Mouse (Mus musculus): ENCODE data around the gene Tpk1. TPM values are rescaled to one million over a fixed set of nuclear protein-coding genes. Genes with fewer than 3 reads are reported as not detected.

Gene Tpk1
- polyA plus RNA-seq, 1 experiment from 2014 or later = 9.6 TPM

DNA sequence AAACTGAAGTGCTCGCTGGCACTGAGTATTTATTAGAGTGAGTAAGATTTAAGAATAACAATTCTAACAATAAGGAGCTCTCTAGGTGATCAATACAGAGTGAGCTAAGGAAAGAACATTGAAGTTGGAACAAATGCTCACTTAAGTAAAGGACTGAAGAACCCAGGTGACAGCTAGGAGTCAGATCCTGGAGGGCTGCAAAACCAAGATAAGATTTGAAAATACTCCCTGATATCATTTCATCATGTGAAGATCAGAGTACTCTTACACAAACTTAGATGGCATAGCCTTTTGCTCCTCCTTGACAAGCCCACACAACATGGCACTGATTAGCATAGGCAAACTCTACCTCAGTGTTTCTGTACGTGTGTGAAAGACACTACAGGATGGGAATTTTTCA lies 4.3 kb downstream of the Tpk1 start:
- 81% methylated on average over 2 of the region's 2 CpGs for WGBS
- Histone ChIP-seq H3K36me3 (ENCODE audit: insufficient read depth, low read length) (no peaks in the 10 kb centered on the region), H3K4me1 (ENCODE audit: insufficient read depth, low read depth, low read length) (no peaks in the 10 kb centered on the region; the same call in 1 of the 2 replicates), H3K4me2 (replicated peaks; ENCODE audit: low read depth, low read length) (no peak overlapping the region), H3K27me3 (replicated peaks; ENCODE audit: insufficient read depth, low read length) (no peaks in the 10 kb centered on the region), H3K27ac (ENCODE audit: low read length) (no peak overlapping the region), H3K9me3 (ENCODE audit: low read length) (no peaks in the 10 kb centered on the region), H3K9ac (replicated peaks; ENCODE audit: low read depth) (no peak overlapping the region), H3K4me3 (ENCODE audit: low read depth, low read length) (no peak overlapping the region)
- TF ChIP-seq CTCF (IDR thresholded peaks at IDR 0.05) (no peak), EP300 (IDR thresholded peaks at IDR 0.05) (no peak)
- DNase-seq (ENCODE audit: low spot score) (no peak), ATAC-seq (no peak)

GRCm38 (mm10) chr6:43658290-43658689 lies 7.8 kb downstream of the Tpk1 start:
- WGBS = 21% methylated on average over 4 of the region's 4 CpGs
- H3K4me2 ChIP-seq (replicated peaks; ENCODE audit: low read depth, low read length) = no peak overlapping the region
- TF ChIP-seq EP300 (IDR thresholded peaks at IDR 0.05) (no peak), CTCF (IDR thresholded peaks at IDR 0.05) (no peak)
- H3K27me3 ChIP-seq (replicated peaks; ENCODE audit: insufficient read depth, low read length) = no peaks in the 10 kb centered on the region
- H3K9ac ChIP-seq (replicated peaks; ENCODE audit: low read depth) = no peak overlapping the region
- no peak overlapping the region for H3K4me3 ChIP-seq (ENCODE audit: low read depth, low read length)
- H3K27ac ChIP-seq (ENCODE audit: low read length) = no peak overlapping the region
- DNase-seq (ENCODE audit: low spot score) (no peak), ATAC-seq (no peak; the same call in 1 of the 2 replicates)
- no peaks in the 10 kb centered on the region for H3K4me1 ChIP-seq (ENCODE audit: insufficient read depth, low read depth, low read length)
- H3K9me3 ChIP-seq (ENCODE audit: low read length) = no peaks in the 10 kb centered on the region
- no peaks in the 10 kb centered on the region for H3K36me3 ChIP-seq (ENCODE audit: insufficient read depth, low read length)

- no peak overlapping the region for H3K27ac ChIP-seq (ENCODE audit: low read length)
- no peaks in the 10 kb centered on the region for H3K4me1 ChIP-seq (ENCODE audit: insufficient read depth, low read depth, low read length)
- no peak for TF ChIP-seq EP300 (IDR thresholded peaks at IDR 0.05)
- TF ChIP-seq CTCF (IDR thresholded peaks at IDR 0.05) = no peak
- no peaks in the 10 kb centered on the region for H3K9me3 ChIP-seq (ENCODE audit: low read length)
- WGBS = 81% methylated on average over 3 of the region's 3 CpGs
- H3K4me2 ChIP-seq (replicated peaks; ENCODE audit: low read depth, low read length) = no peak overlapping the region
- DNase-seq (ENCODE audit: low spot score) (no peak), ATAC-seq (no peak)
- H3K27me3 ChIP-seq (replicated peaks; ENCODE audit: insufficient read depth, low read length) = no peaks in the 10 kb centered on the region
- H3K36me3 ChIP-seq (ENCODE audit: insufficient read depth, low read length) = no peaks in the 10 kb centered on the region
- no peak overlapping the region for H3K9ac ChIP-seq (replicated peaks; ENCODE audit: low read depth)
- no peak overlapping the region for H3K4me3 ChIP-seq (ENCODE audit: low read depth, low read length)
Observed at GRCm38 (mm10) chr6:43657845-43658244, 8.2 kb downstream of the Tpk1 start.

DNA sequence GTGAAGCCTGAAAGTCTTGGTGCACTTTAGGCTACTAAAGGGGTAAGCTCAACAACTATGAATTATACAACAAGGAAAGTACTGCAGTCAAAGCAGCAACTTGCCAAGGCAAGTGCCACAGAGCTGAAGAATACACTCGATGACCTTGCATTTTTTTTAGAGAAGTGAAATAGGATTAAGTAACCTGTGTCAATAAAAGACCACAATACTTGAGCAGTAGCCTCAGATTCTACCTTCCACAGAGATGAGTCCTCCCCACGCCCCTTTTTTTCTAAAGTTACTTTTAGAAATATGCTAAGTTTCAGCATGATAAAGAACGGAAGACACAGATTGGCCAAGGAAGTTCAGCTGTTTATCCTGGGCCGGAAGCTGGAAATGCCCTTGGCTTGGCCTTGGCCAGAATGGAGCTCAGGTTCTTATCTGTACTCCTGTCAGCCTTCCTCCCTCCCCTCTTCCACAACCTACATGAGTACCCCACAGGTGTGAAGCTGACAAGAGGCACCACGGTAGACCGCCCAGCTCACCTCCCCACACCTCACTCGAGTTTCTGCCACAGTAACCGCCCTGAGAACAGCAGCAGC lies 11.1 kb downstream of the Tpk1 start:
- Histone ChIP-seq H3K36me3 (ENCODE audit: insufficient read depth, low read length) (no peaks in the 10 kb centered on the region), H3K9ac (replicated peaks; ENCODE audit: low read depth) (no peak overlapping the region), H3K9me3 (ENCODE audit: low read length) (no peaks in the 10 kb centered on the region), H3K27ac (ENCODE audit: low read length) (no peak overlapping the region), H3K4me1 (ENCODE audit: insufficient read depth, low read depth, low read length) (no peaks in the 10 kb centered on the region), H3K27me3 (replicated peaks; ENCODE audit: insufficient read depth, low read length) (no peaks in the 10 kb centered on the region), H3K4me2 (replicated peaks; ENCODE audit: low read depth, low read length) (no peak overlapping the region), H3K4me3 (ENCODE audit: low read depth, low read length) (no peak overlapping the region)
- no peak for DNase-seq (ENCODE audit: low spot score)
- TF ChIP-seq EP300 (IDR thresholded peaks at IDR 0.05) = no peak
- TF ChIP-seq CTCF (IDR thresholded peaks at IDR 0.05) = no peak
- 64% methylated on average over 8 of the region's 8 CpGs for WGBS
- ATAC-seq = no peak

DNA sequence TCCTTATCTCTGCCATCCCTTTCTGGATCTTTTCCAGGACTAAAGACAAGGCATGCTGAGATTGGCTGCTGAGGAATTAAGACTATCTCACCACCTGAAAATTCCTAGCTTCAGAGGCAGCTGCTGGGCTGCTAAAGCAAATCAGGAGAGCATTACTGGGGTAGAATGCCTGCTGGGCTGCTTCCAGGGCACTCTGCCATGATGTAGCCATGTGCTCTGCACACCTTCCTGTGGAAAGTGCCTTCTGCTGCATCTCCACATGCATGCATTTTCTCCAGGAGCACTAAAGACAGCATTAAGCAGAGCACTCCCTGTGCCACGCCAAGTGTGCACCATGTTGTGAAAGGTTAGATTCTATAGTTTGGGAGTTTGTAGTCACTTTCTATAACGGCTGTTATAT lies 16.6 kb downstream of the Tpk1 start:
- 92% methylated on average over 2 of the region's 2 CpGs for WGBS
- Histone ChIP-seq H3K27me3 (replicated peaks; ENCODE audit: insufficient read depth, low read length) (no peaks in the 10 kb centered on the region), H3K9ac (replicated peaks; ENCODE audit: low read depth) (no peak overlapping the region), H3K36me3 (ENCODE audit: insufficient read depth, low read length) (no peaks in the 10 kb centered on the region), H3K9me3 (ENCODE audit: low read length) (no peaks in the 10 kb centered on the region), H3K4me1 (ENCODE audit: insufficient read depth, low read depth, low read length) (no peaks in the 10 kb centered on the region), H3K27ac (ENCODE audit: low read length) (no peak overlapping the region), H3K4me2 (replicated peaks; ENCODE audit: low read depth, low read length) (no peak overlapping the region), H3K4me3 (ENCODE audit: low read depth, low read length) (no peak overlapping the region)
- TF ChIP-seq CTCF (IDR thresholded peaks at IDR 0.05) = no peak
- no peak for TF ChIP-seq EP300 (IDR thresholded peaks at IDR 0.05)
- DNase-seq (ENCODE audit: low spot score) (no peak), ATAC-seq (no peak)

DNA sequence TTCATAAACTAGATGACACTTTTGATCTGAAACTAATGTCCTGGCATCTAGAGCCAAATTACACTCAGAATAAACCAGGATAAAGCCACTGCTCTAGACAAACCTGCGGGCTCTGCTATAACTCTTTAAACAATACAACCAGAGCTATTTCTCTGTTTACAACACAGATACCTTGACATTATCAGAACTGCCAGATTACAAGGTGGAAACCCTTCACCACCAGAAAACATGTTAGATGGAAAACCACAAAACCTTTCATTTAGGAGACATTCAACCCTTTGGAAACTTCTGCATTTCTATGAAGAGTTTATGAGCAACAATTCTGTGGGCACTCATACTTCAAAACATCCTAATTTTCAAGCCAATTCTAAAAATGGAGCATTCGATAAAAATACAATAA lies 20.4 kb downstream of the Tpk1 start:
- no peak for TF ChIP-seq EP300 (IDR thresholded peaks at IDR 0.05)
- TF ChIP-seq CTCF (IDR thresholded peaks at IDR 0.05) = no peak
- no peak for ATAC-seq
- H3K9me3 ChIP-seq (ENCODE audit: low read length) = no peaks in the 10 kb centered on the region
- no peak for DNase-seq (ENCODE audit: low spot score)
- no peak overlapping the region for H3K4me2 ChIP-seq (replicated peaks; ENCODE audit: low read depth, low read length)
- H3K4me1 ChIP-seq (ENCODE audit: insufficient read depth, low read depth, low read length) = no peaks in the 10 kb centered on the region
- no peak overlapping the region for H3K9ac ChIP-seq (replicated peaks; ENCODE audit: low read depth)
- H3K27ac ChIP-seq (ENCODE audit: low read length) = no peak overlapping the region
- H3K4me3 ChIP-seq (ENCODE audit: low read depth, low read length) = no peak overlapping the region
- H3K27me3 ChIP-seq (replicated peaks; ENCODE audit: insufficient read depth, low read length) = no peaks in the 10 kb centered on the region
- 84% methylated on average over 2 of the region's 2 CpGs for WGBS
- H3K36me3 ChIP-seq (ENCODE audit: insufficient read depth, low read length) = no peaks in the 10 kb centered on the region

GRCm38 (mm10) chr6:43645105-43645504 lies 21.0 kb downstream of the Tpk1 start:
- TF ChIP-seq CTCF (IDR thresholded peaks at IDR 0.05) = no peak
- TF ChIP-seq EP300 (IDR thresholded peaks at IDR 0.05) = no peak
- Histone ChIP-seq H3K9me3 (ENCODE audit: low read length) (no peaks in the 10 kb centered on the region), H3K4me3 (ENCODE audit: low read depth, low read length) (no peak overlapping the region), H3K27me3 (replicated peaks; ENCODE audit: insufficient read depth, low read length) (no peaks in the 10 kb centered on the region), H3K4me1 (ENCODE audit: insufficient read depth, low read depth, low read length) (no peaks in the 10 kb centered on the region), H3K36me3 (ENCODE audit: insufficient read depth, low read length) (no peaks in the 10 kb centered on the region), H3K27ac (ENCODE audit: low read length) (no peak overlapping the region), H3K4me2 (replicated peaks; ENCODE audit: low read depth, low read length) (no peak overlapping the region), H3K9ac (replicated peaks; ENCODE audit: low read depth) (no peak overlapping the region)
- ATAC-seq (no peak), DNase-seq (ENCODE audit: low spot score) (no peak)
- WGBS = 84% methylated on average over 1 of the region's 1 CpGs

All from lung, postnatal 0 days (tissue).